Mouse (Mus musculus) heart, embryonic 12.5 days (tissue): ENCODE data around the gene Tex48. TPM values are rescaled to one million over a fixed set of nuclear protein-coding genes. Genes with fewer than 3 reads are reported as not detected.
A peak's percentile ranks its signal among the peaks of the same experiment; 100 is the strongest.

Experiments
- ATAC-seq: fragments of 200-750 bp; cut with Nextera tagmentation; 2 replicates; pipeline ENCODE4 v1.8.0; 2017; ENCODE audit warnings: moderate TSS enrichment, moderate library complexity; ENCODE audit not compliant: insufficient number of reproducible peaks, low FRiP score
- H3K27ac ChIP-seq: fragments of 300-500 bp; sonication (generic); 2 replicates; pipeline ENCODE4 v1.5.1; 2016; ENCODE audit warnings: mild to moderate bottlenecking, moderate library complexity; ENCODE audit not compliant: poor library complexity, severe bottlenecking
- H3K27me3 ChIP-seq: fragments of 300-500 bp; sonication (generic); replicated peaks from 2 replicates; pipeline ENCODE4 v1.6.1; 2016; ENCODE audit warnings: mild to moderate bottlenecking, moderate library complexity
- H3K36me3 ChIP-seq: fragments of 300-500 bp; sonication (generic); 2 replicates; pipeline ENCODE4 v1.6.1; 2016; ENCODE audit warnings: mild to moderate bottlenecking, moderate library complexity
- H3K4me1 ChIP-seq: fragments of 300-500 bp; sonication (generic); replicated peaks from 2 replicates; pipeline ENCODE4 v1.6.1; 2016; ENCODE audit warnings: mild to moderate bottlenecking
- H3K4me2 ChIP-seq: fragments of 300-500 bp; sonication (generic); 2 replicates; pipeline ENCODE4 v1.6.1; 2016; ENCODE audit warnings: mild to moderate bottlenecking, moderate library complexity
- H3K4me3 ChIP-seq: fragments of 300-500 bp; sonication (generic); 2 replicates; pipeline ENCODE4 v1.5.1; 2016; ENCODE audit warnings: mild to moderate bottlenecking
- H3K9ac ChIP-seq: fragments of 300-500 bp; sonication (generic); 2 replicates; pipeline ENCODE4 v1.6.1; 2016; ENCODE audit warnings: mild to moderate bottlenecking, moderate library complexity
- H3K9me3 ChIP-seq: fragments of 300-500 bp; sonication (generic); replicated peaks from 2 replicates; pipeline ENCODE4 v1.6.1; 2016; ENCODE audit warnings: mild to moderate bottlenecking, moderate library complexity
- WGBS: fragments of 180-500 bp; shearing (Covaris S2); methylation state at CpG from one replicate; pipeline ENCODE4 v1.1.7; 2016; 5-methylcytosine and 5-hydroxymethylcytosine counted together
- polyA plus RNA-seq: library from polyadenylated mRNA; unstranded; fragments of >200 nt; fragmentation: Nextera tagmentation; extraction: Ambion mirVana; gene quantifications from 2 replicates; pipeline ENCODE4 v1.2.1, GENCODE M21; 2016

The Tex48 gene
- polyA plus RNA-seq, 1 experiment from 2014 or later: not detected

GRCm38 (mm10) chr4:63633181-63633580 is 11.0 kb upstream of the Tex48 start:
- H3K9ac ChIP-seq: no peak overlapping the region
- 65% methylated on average over 2 of the region's 2 CpGs for WGBS
- no peaks in the 10 kb centered on the region for H3K36me3 ChIP-seq
- H3K4me3 ChIP-seq: no peak overlapping the region
- no peaks in the 10 kb centered on the region for H3K4me1 ChIP-seq
- H3K9me3 ChIP-seq: no peaks in the 10 kb centered on the region
- no peak overlapping the region for H3K4me2 ChIP-seq
- ATAC-seq: no peak
- H3K27me3 ChIP-seq: no peaks in the 10 kb centered on the region
- no peak overlapping the region for H3K27ac ChIP-seq

GRCm38 (mm10) chr4:63627111-63627510 is 4.9 kb upstream of the Tex48 start:
- H3K4me2 ChIP-seq: no peak overlapping the region
- no peak for ATAC-seq
- no peak overlapping the region for H3K27ac ChIP-seq
- H3K36me3 ChIP-seq: no peaks in the 10 kb centered on the region
- H3K9me3 ChIP-seq: no peaks in the 10 kb centered on the region
- H3K9ac ChIP-seq: no peak overlapping the region
- no peaks in the 10 kb centered on the region for H3K4me1 ChIP-seq
- H3K27me3 ChIP-seq: no peaks in the 10 kb centered on the region
- no peak overlapping the region for H3K4me3 ChIP-seq
- WGBS: 81% methylated on average over 8 of the region's 8 CpGs

GRCm38 (mm10) chr4:63625563-63626080 is 3.4 kb upstream of the Tex48 start:
- H3K9me3 ChIP-seq: no peaks in the 10 kb centered on the region
- WGBS: 46% methylated on average over 3 of the region's 3 CpGs
- ATAC-seq: no peak

DNA sequence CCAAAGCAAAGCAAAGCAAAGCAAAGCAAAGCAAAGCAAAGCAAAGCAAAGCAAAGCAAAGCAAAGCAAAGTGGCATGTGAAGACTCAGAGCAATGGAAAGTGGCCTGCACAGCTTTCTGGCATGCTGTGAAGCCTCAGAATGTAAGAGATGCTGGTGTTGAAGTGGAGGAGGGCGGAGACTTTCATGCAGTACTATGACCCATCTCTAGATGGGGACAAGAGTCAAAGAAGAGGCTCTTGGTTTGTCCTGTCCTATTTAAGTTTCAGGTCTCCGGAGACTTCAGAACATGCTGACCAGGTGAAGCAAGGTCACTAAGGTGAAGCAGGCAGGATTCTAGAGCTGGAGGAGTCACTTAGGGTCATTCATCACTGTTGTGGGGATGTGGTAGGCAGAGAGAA is 367 bp downstream of the Tex48 start:
- no peak for ATAC-seq
- 69% methylated on average over 2 of the region's 2 CpGs for WGBS

More at GRCm38 (mm10) chr4:63625563-63626080, 3.4 kb upstream of the Tex48 start:
- Histone ChIP-seq H3K4me1 (no peaks in the 10 kb centered on the region), H3K4me3 (no peak overlapping the region), H3K27ac (no peak overlapping the region), H3K9ac (no peak overlapping the region), H3K36me3 (no peaks in the 10 kb centered on the region), H3K4me2 (no peak overlapping the region), H3K27me3 (no peaks in the 10 kb centered on the region)

GRCm38 (mm10) chr4:63608391-63608790 is 13.8 kb downstream of the Tex48 start:
- no peaks in the 10 kb centered on the region for H3K27me3 ChIP-seq
- no peak overlapping the region for H3K4me2 ChIP-seq
- H3K4me1 ChIP-seq: peaks cover 13% of the 10 kb centered on the region
- no peak overlapping the region for H3K9ac ChIP-seq
- no peak overlapping the region for H3K4me3 ChIP-seq
- H3K36me3 ChIP-seq: no peaks in the 10 kb centered on the region
- no peak for ATAC-seq
- no peak overlapping the region for H3K27ac ChIP-seq
- H3K9me3 ChIP-seq: no peaks in the 10 kb centered on the region; the same call in 1 of the 2 replicates
- 70% methylated on average over 7 of the region's 7 CpGs for WGBS

More for the DNA sequence above, 367 bp downstream of the Tex48 start:
- Histone ChIP-seq H3K4me3 (no peak overlapping the region), H3K27me3 (no peaks in the 10 kb centered on the region), H3K9ac (no peak overlapping the region), H3K27ac (no peak overlapping the region), H3K36me3 (no peaks in the 10 kb centered on the region), H3K9me3 (no peaks in the 10 kb centered on the region), H3K4me2 (no peak overlapping the region), H3K4me1 (no peaks in the 10 kb centered on the region)

GRCm38 (mm10) chr4:63605968-63606367 is 16.3 kb downstream of the Tex48 start:
- WGBS: 54% methylated on average over 1 of the region's 1 CpGs
- H3K9ac ChIP-seq: no peak overlapping the region
- peaks cover 13% of the 10 kb centered on the region for H3K4me1 ChIP-seq
- H3K4me3 ChIP-seq: no peak overlapping the region
- no peak for ATAC-seq
- no peaks in the 10 kb centered on the region for H3K9me3 ChIP-seq
- H3K4me2 ChIP-seq: no peak overlapping the region
- no peaks in the 10 kb centered on the region for H3K36me3 ChIP-seq
- peak overlapping the region; percentile 69; the same call in 1 of the 2 replicates for H3K27ac ChIP-seq
- H3K27me3 ChIP-seq: no peaks in the 10 kb centered on the region

- Histone ChIP-seq H3K36me3 (no peaks in the 10 kb centered on the region), H3K27me3 (no peaks in the 10 kb centered on the region), H3K4me2 (no peak overlapping the region), H3K9me3 (no peaks in the 10 kb centered on the region), H3K27ac (peak overlapping the region; percentile 69), H3K4me1 (peaks cover 13% of the 10 kb centered on the region), H3K4me3 (no peak overlapping the region), H3K9ac (no peak overlapping the region)
- no peak for ATAC-seq
- 56% methylated on average over 3 of the region's 3 CpGs for WGBS
Observed at GRCm38 (mm10) chr4:63605545-63605944, 16.7 kb downstream of the Tex48 start.

GRCm38 (mm10) chr4:63604945-63605344 is 17.3 kb downstream of the Tex48 start, which contains the start of gene Gm11213:
Gene Gm11213 (minus strand): TSS chr4:63605261.
- 0 out of 2 replicates have a peak, but pooled peaks have one; percentile 33 for ATAC-seq

DNA sequence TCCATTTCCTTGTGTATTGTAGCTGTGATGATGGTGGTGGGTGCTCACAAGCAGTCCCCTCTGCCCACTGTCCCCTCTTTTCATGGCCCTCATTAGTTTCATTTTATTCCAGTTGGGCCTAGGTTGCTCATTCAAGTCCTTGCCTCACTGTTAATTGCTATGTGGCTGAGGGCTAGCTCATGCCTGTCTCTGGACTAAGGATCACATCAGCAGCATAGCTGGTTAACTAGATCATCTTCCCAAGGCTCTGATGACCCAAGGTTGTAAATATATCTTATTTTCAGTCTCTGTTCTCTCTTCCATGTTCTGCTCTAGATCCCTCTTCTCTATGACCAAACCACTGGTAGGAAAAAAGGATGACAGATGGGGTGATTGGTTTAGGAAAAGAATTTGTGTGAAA is 21.0 kb downstream of the Tex48 start:
- H3K4me2 ChIP-seq: no peak overlapping the region
- H3K9me3 ChIP-seq: no peaks in the 10 kb centered on the region
- no peak overlapping the region for H3K4me3 ChIP-seq
- H3K36me3 ChIP-seq: no peaks in the 10 kb centered on the region
- no peak overlapping the region for H3K9ac ChIP-seq
- ATAC-seq: no peak
- H3K27me3 ChIP-seq: no peaks in the 10 kb centered on the region
- H3K27ac ChIP-seq: no peak overlapping the region
- peaks cover 13% of the 10 kb centered on the region for H3K4me1 ChIP-seq

More at GRCm38 (mm10) chr4:63604945-63605344, 17.3 kb downstream of the Tex48 start, which contains the start of gene Gm11213:
- Histone ChIP-seq H3K4me1 (peaks cover 13% of the 10 kb centered on the region), H3K9me3 (no peaks in the 10 kb centered on the region), H3K27me3 (no peaks in the 10 kb centered on the region), H3K36me3 (no peaks in the 10 kb centered on the region), H3K27ac (peak within 1 kb of the TSS; percentile 69), H3K4me2 (no peak within 1 kb of the TSS), H3K9ac (no peak within 1 kb of the TSS), H3K4me3 (no peak within 1 kb of the TSS)
- 73% methylated on average over 3 of the region's 3 CpGs for WGBS

DNA sequence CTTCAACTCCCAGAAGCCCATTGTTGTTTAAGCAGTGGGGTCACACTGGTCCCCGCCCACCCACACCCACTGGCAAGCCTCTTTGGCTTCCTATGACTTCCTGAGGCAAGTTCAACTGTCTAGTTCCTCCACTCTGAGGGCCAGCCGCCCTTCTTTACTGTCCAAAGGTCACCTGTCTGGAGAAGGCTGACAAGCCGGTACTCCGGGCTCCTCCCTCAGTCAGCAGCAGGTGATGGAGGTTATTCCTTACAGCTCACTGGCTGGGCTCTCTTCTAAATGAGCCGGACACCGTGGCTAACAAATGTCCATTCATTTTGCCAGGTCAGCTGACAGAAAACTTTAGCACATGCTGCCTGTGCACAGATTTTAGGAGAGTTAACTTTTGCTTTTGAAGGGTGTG is 21.4 kb downstream of the Tex48 start:
- Histone ChIP-seq H3K4me2 (no peak overlapping the region), H3K9me3 (no peaks in the 10 kb centered on the region), H3K27ac (no peak overlapping the region), H3K27me3 (no peaks in the 10 kb centered on the region), H3K36me3 (no peaks in the 10 kb centered on the region), H3K4me1 (peaks cover 11% of the 10 kb centered on the region), H3K4me3 (no peak overlapping the region), H3K9ac (no peak overlapping the region)
- WGBS: 81% methylated on average over 6 of the region's 6 CpGs
- no peak for ATAC-seq

- no peaks in the 10 kb centered on the region for H3K9me3 ChIP-seq
- H3K27ac ChIP-seq: no peak overlapping the region
- H3K9ac ChIP-seq: no peak overlapping the region
- H3K4me3 ChIP-seq: no peak overlapping the region
- H3K36me3 ChIP-seq: no peaks in the 10 kb centered on the region
- H3K4me2 ChIP-seq: no peak overlapping the region
- peaks cover 16% of the 10 kb centered on the region for H3K4me1 ChIP-seq
- H3K27me3 ChIP-seq: no peaks in the 10 kb centered on the region
- ATAC-seq: no peak
- 79% methylated on average over 4 of the region's 4 CpGs for WGBS
Observed at GRCm38 (mm10) chr4:63596010-63596409, 26.2 kb downstream of the Tex48 start.

- no peak overlapping the region for H3K4me2 ChIP-seq
- H3K27ac ChIP-seq: no peak overlapping the region
- H3K9me3 ChIP-seq: no peaks in the 10 kb centered on the region
- H3K27me3 ChIP-seq: no peaks in the 10 kb centered on the region
- ATAC-seq: no peak
- 57% methylated on average over 10 of the region's 10 CpGs for WGBS
- H3K4me1 ChIP-seq: peaks cover 16% of the 10 kb centered on the region
- no peaks in the 10 kb centered on the region for H3K36me3 ChIP-seq
- no peak overlapping the region for H3K4me3 ChIP-seq
- no peak overlapping the region for H3K9ac ChIP-seq
Observed at GRCm38 (mm10) chr4:63595259-63595658, 27.0 kb downstream of the Tex48 start.
